ENCODE assay signal across 8 mouse cellular contexts in genomic region chr11:101069391-101070188, GRCm38 (mm10). TPM values are rescaled to one million over a fixed set of nuclear protein-coding genes. Genes with fewer than 3 reads are reported as not detected.
DNase-seq lines count a peak whose midpoint lies in the region; ATAC-seq and TF ChIP-seq lines count a peak whose summit lies in the region.

Gene Naglu, plus strand, starts transcription at chr11:101070012.

- no peaks in the 10 kb centered on the region for H3K9me3 ChIP-seq in ES-E14 (ENCODE audit: control insufficient read depth, insufficient read depth, low read depth, low read length)
- no peaks in the 10 kb centered on the region for H3K9me3 ChIP-seq in forebrain, embryonic 15.5 days
- no peaks in the 10 kb centered on the region for H3K9me3 ChIP-seq in liver, postnatal 0 days (ENCODE audit: low read length)
- H3K9me3 ChIP-seq in neural tube, embryonic 13.5 days = no peaks in the 10 kb centered on the region

- in situ Hi-C loops in ES-E14 (cut with MboI; ENCODE audit: low sequenced_read_pairs in 2 of 2, unreplicated experiment in 2 of 2) = loop anchor here in 1 of 2 experiments (10.0 kb wide), 1 partner anchor 85 kb away; no protein-coding TSS in a partner anchor

- no peak within 1 kb of the TSS for H3K27ac ChIP-seq in ES-E14 (ENCODE audit: insufficient read depth, low read depth, low read length, poor library complexity, severe bottlenecking)
- peak within 1 kb of the TSS; percentile 64 for H3K27ac ChIP-seq in forebrain, embryonic 15.5 days (replicated peaks)
- H3K27ac ChIP-seq in liver, postnatal 0 days (ENCODE audit: low read depth) = peak within 1 kb of the TSS; percentile 56; the same call in 1 of the 2 replicates
- H3K27ac ChIP-seq in neural tube, embryonic 13.5 days (replicated peaks) = peak within 1 kb of the TSS; percentile 81

- peak; percentile 86 for ATAC-seq in forebrain, embryonic 15.5 days (replicated peaks)
- ATAC-seq in liver, postnatal 0 days = peak; percentile 87
- ATAC-seq in neural tube, embryonic 13.5 days (ENCODE audit: low read depth) = peak; percentile 90

- H3K4me1 ChIP-seq in ES-E14 (ENCODE audit: control insufficient read depth in 2 of 2, insufficient read depth in 2 of 2, low read length in 2 of 2, poor library complexity in 1 of 2) = peaks cover 2 to 7% of the 10 kb centered on the region in 2 experiments; a peak in 2 of 4 replicates
- H3K4me1 ChIP-seq in forebrain, embryonic 15.5 days = peaks cover 28% of the 10 kb centered on the region
- peaks cover 32% of the 10 kb centered on the region for H3K4me1 ChIP-seq in liver, postnatal 0 days (ENCODE audit: insufficient read depth)
- peaks cover 29% of the 10 kb centered on the region for H3K4me1 ChIP-seq in neural tube, embryonic 13.5 days (replicated peaks)

- TF ChIP-seq EP300 in liver, postnatal 0 days (IDR thresholded peaks at IDR 0.05; ENCODE audit: low read depth) = no peak; the same call in 1 of the 2 replicates

- WGBS in forebrain, embryonic 15.5 days = 5% methylated on average over 35 of the region's 35 CpGs
- WGBS in liver, postnatal 0 days (ENCODE audit: insufficient replicate concordance) = 4% methylated on average over 35 of the region's 35 CpGs
- 4% methylated on average over 35 of the region's 35 CpGs for WGBS in neural tube, embryonic 13.5 days

- DNase-seq in ES-E14 (ENCODE audit: low read depth, low spot score) = peak; percentile 60
- DNase-seq in cerebellum, adult 11-12 months = peak; percentile 97
- peak; percentile 93 to 96 for DNase-seq in heart, postnatal 14 days
- DNase-seq in layer of hippocampus, adult 11-12 months (ENCODE audit: low spot score) = peak; percentile 97
- peak; percentile 95 for DNase-seq in liver, postnatal 0 days
- peak; percentile 86 for DNase-seq in telencephalon, adult 2 months (ENCODE audit: low read depth, low spot score)

- H3K36me3 ChIP-seq in ES-E14 (ENCODE audit: control insufficient read depth, insufficient read depth, low read length, poor library complexity, severe bottlenecking) = no peaks in the 10 kb centered on the region
- no peaks in the 10 kb centered on the region for H3K36me3 ChIP-seq in forebrain, embryonic 15.5 days
- H3K36me3 ChIP-seq in liver, postnatal 0 days (replicated peaks; ENCODE audit: insufficient read depth, low read length) = no peaks in the 10 kb centered on the region
- H3K36me3 ChIP-seq in neural tube, embryonic 13.5 days = no peaks in the 10 kb centered on the region

- peak within 1 kb of the TSS; percentile 72 for H3K9ac ChIP-seq in ES-E14 (ENCODE audit: insufficient read depth, low read depth, low read length, poor library complexity, severe bottlenecking)
- H3K9ac ChIP-seq in forebrain, embryonic 15.5 days (replicated peaks) = peak within 1 kb of the TSS; percentile 85
- H3K9ac ChIP-seq in liver, postnatal 0 days (replicated peaks) = peak within 1 kb of the TSS; percentile 58
- peak within 1 kb of the TSS; percentile 89 for H3K9ac ChIP-seq in neural tube, embryonic 13.5 days

- no peaks in the 10 kb centered on the region for H3K27me3 ChIP-seq in forebrain, embryonic 15.5 days
- no peaks in the 10 kb centered on the region for H3K27me3 ChIP-seq in liver, postnatal 0 days (ENCODE audit: insufficient read depth, low read length)
- H3K27me3 ChIP-seq in neural tube, embryonic 13.5 days = 0 out of 2 replicates have a peak, but pooled peaks cover 11% of the 10 kb centered on the region

- intact Hi-C loops in heart, postnatal 14 days (cut with DNase I) = no loop called here

- H3K4me2 ChIP-seq in forebrain, embryonic 15.5 days (replicated peaks) = peak within 1 kb of the TSS; percentile 91
- H3K4me2 ChIP-seq in liver, postnatal 0 days (ENCODE audit: low read depth, low read length) = peak within 1 kb of the TSS; percentile 90
- H3K4me2 ChIP-seq in neural tube, embryonic 13.5 days = peak within 1 kb of the TSS; percentile 97

- TF ChIP-seq CTCF in liver, postnatal 0 days (IDR thresholded peaks at IDR 0.05; ENCODE audit: low read depth) = no peak

- peak within 1 kb of the TSS; percentile 91 to 94 for H3K4me3 ChIP-seq in ES-E14 (ENCODE audit: insufficient read depth in 1 of 2, low read depth in 1 of 2, low read length in 2 of 2, poor library complexity in 1 of 2, severe bottlenecking in 1 of 2)
- H3K4me3 ChIP-seq in forebrain, embryonic 15.5 days = peak within 1 kb of the TSS; percentile 77
- H3K4me3 ChIP-seq in liver, postnatal 0 days (ENCODE audit: low read depth, low read length) = peak within 1 kb of the TSS; percentile 64
- H3K4me3 ChIP-seq in neural tube, embryonic 13.5 days = peak within 1 kb of the TSS; percentile 80

TF ChIP-seq in ES-E14, 5 proteins besides CTCF, POLR2A, EP300 and RAD21:
- TF ChIP-seq ZC3H11A (IDR thresholded peaks at IDR 0.05; ENCODE audit: borderline replicate concordance, low read depth, low read length) (no peak), CHD2 (IDR thresholded peaks at IDR 0.05; ENCODE audit: low read depth, low read length) (no peak), HCFC1 (IDR thresholded peaks at IDR 0.05; ENCODE audit: borderline replicate concordance, insufficient read depth, low read length) (no peak), ZNF384 (IDR thresholded peaks at IDR 0.05; ENCODE audit: low read depth, low read length) (no peak), MAFK (IDR thresholded peaks at IDR 0.05; ENCODE audit: insufficient read depth, low read depth, low read length) (no peak)

RNA-seq across cellular contexts. Expression of gene Naglu, which starts in this region (rescaled TPM):
- total RNA-seq in ES-E14 (2012; rRNA removed) = 4.7 and 9.2 TPM in 2 replicates
- 7.9 and 8.1 TPM in 2 replicates for polyA plus RNA-seq in forebrain, embryonic 15.5 days (2015; fragmentation: Nextera tagmentation; extraction: Ambion mirVana)
- total RNA-seq in heart, postnatal 14 days (2021) = 10 to 100 TPM in 1 of 2 experiments, 1 to 10 TPM in 1; 7.2 to 10.1 TPM
- polyA plus RNA-seq in liver, postnatal 0 days (2015; fragmentation: Nextera tagmentation; extraction: Ambion mirVana) = 19.1 and 19.3 TPM in 2 replicates
- 9.0 and 9.4 TPM in 2 replicates for polyA plus RNA-seq in neural tube, embryonic 13.5 days (2015; fragmentation: Nextera tagmentation; extraction: Ambion mirVana)
